Mouse (Mus musculus) testis, adult 2 months (tissue): ENCODE measurements around the gene Sema3g. TPM values are rescaled to one million over a fixed set of nuclear protein-coding genes. Genes with fewer than 3 reads are reported as not detected.

ENCODE experiments used
- H3K27ac ChIP-seq: fragments of 200-500 bp; 2 replicates; pipeline ENCODE4 v1.5.1; 2012; ENCODE audit warnings: low read depth, low read length; ENCODE audit not compliant: control insufficient read depth, insufficient read depth
- H3K27me3 ChIP-seq: fragments of 200-500 bp; 2 replicates; pipeline ENCODE4 v1.6.1; 2012; ENCODE audit warnings: mild to moderate bottlenecking, low read length, moderate library complexity; ENCODE audit not compliant: control insufficient read depth, insufficient read depth
- H3K36me3 ChIP-seq: fragments of 200-500 bp; 2 replicates; pipeline ENCODE4 v1.6.1; 2012; ENCODE audit warnings: mild to moderate bottlenecking, low read length; ENCODE audit not compliant: control insufficient read depth, insufficient read depth
- H3K4me1 ChIP-seq: fragments of 200-500 bp; 2 replicates; pipeline ENCODE4 v1.6.1; 2012; ENCODE audit warnings: low read length; ENCODE audit not compliant: control insufficient read depth, insufficient read depth
- H3K4me3 ChIP-seq: fragments of 200-500 bp; 2 replicates; pipeline ENCODE4 v1.5.1; 2012; ENCODE audit warnings: low read depth, mild to moderate bottlenecking, low read length, moderate library complexity, mixed read lengths; ENCODE audit not compliant: control insufficient read depth
- CTCF ChIP-seq: fragments of 200-500 bp; IDR thresholded peaks from 2 replicates; pipeline ENCODE4 v1.5.1; 2012; ENCODE audit warnings: low read depth, mild to moderate bottlenecking, inconsistent platforms, low read length, moderate library complexity; ENCODE audit not compliant: control insufficient read depth, insufficient read depth, insufficient replicate concordance
- POLR2A ChIP-seq: fragments of 200-500 bp; IDR thresholded peaks from 2 replicates; pipeline ENCODE4 v1.6.1; 2012; ENCODE audit warnings: low read depth, mild to moderate bottlenecking, inconsistent platforms, low read length, moderate library complexity; ENCODE audit not compliant: control insufficient read depth
- polyA plus RNA-seq: library from polyadenylated mRNA; depleted of rRNA; stranded (reverse); fragments of >200 nt; gene quantifications from 2 replicates; pipeline ENCODE4 v1.2.3, GENCODE M21; 2012

Gene Sema3g
- polyA plus RNA-seq, 1 experiment: 0.79 TPM

GRCm38 (mm10) chr14:31194891-31195513 is 22.7 kb upstream of the Sema3g start:
- TF ChIP-seq POLR2A (no peak), CTCF (no peak)
- Histone ChIP-seq H3K27ac (peak overlapping the region; percentile 48; the same call in 1 of the 2 replicates), H3K36me3 (no peaks in the 10 kb centered on the region)

GRCm38 (mm10) chr14:31195521-31195920 is 22.1 kb upstream of the Sema3g start:
- H3K27ac ChIP-seq: no peak overlapping the region
- no peaks in the 10 kb centered on the region for H3K36me3 ChIP-seq
- no peaks in the 10 kb centered on the region for H3K27me3 ChIP-seq
- peaks cover 2% of the 10 kb centered on the region; the same call in 1 of the 2 replicates for H3K4me1 ChIP-seq
- TF ChIP-seq CTCF (no peak), POLR2A (no peak)
- no peak overlapping the region for H3K4me3 ChIP-seq

More at GRCm38 (mm10) chr14:31194891-31195513, 22.7 kb upstream of the Sema3g start:
- peaks cover 2% of the 10 kb centered on the region; the same call in 1 of the 2 replicates for H3K4me1 ChIP-seq
- no peaks in the 10 kb centered on the region for H3K27me3 ChIP-seq
- no peak overlapping the region for H3K4me3 ChIP-seq

GRCm38 (mm10) chr14:31195968-31196367 is 21.7 kb upstream of the Sema3g start:
- Histone ChIP-seq H3K27ac (no peak overlapping the region), H3K4me3 (no peak overlapping the region), H3K27me3 (no peaks in the 10 kb centered on the region), H3K36me3 (no peaks in the 10 kb centered on the region), H3K4me1 (peaks cover 2% of the 10 kb centered on the region; the same call in 1 of the 2 replicates)
- TF ChIP-seq POLR2A (no peak), CTCF (no peak; the same call in 1 of the 2 replicates)

DNA sequence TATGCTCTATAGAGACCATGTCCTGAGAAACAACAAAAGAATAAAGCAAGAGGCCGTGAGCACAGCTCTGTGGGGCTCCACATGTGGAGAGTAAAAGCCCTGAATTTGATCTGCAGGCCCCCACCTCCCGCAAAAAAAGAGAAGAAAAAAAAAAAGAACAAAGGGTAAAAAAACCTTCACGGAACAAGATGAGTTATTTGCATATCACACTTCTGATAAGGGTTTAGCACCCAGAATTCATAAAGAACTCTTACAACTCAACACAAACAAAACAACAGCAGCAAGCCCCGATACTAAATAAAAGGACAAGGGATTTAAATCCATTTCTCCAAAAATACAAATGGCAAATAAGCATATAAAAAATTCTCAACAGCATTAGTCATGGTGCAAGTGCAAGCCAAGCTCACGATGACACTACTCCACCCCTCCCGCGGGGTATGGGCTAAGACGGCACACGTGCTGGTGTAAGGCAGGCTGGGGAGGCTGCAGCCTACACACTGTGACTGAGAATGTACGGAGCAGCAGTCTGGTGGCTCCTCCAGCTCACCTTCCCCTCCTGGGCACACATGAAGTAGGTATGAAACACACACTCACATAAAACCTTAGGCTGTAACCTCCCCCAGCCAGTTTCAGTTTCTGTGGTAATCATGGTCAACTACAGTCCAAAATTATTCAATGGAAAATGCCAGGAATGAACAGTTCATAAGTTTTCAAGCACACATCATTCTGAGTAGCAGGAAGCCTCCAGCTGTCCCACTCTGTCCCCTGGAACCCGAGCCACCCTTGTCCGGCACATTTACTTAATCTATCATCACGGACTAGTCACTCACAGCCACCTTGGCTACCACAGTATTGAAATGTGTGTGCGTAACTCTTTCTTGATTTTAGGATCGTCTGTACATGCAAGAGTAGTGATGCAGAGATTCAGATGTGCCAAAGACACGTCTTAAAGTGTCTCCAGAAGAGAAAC is 19.8 kb upstream of the Sema3g start:
- no peak for TF ChIP-seq CTCF
- TF ChIP-seq POLR2A: no peak
- Histone ChIP-seq H3K4me1 (peaks cover 2% of the 10 kb centered on the region; the same call in 1 of the 2 replicates), H3K27me3 (no peaks in the 10 kb centered on the region), H3K36me3 (no peaks in the 10 kb centered on the region), H3K27ac (no peak overlapping the region), H3K4me3 (no peak overlapping the region)

DNA sequence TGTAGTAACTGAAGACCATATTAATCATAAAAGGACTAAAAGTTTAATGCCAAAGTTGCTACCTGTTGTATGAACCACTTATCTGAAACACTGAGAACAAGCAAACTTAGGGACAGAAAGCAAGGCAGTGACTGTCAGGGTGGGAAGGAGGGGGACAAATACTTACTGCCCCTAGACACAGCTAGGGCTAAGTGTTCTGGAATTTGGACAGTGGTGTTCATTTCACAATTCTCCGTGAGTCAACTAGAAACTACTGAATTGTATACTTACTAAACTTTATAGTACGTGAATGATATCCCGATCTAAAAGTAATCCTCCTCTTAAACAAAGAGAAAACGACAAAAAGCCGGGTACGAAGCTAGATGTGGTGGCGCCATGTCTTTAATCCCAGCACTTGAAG is 18.1 kb upstream of the Sema3g start:
- Histone ChIP-seq H3K36me3 (no peaks in the 10 kb centered on the region), H3K4me3 (no peak overlapping the region), H3K27me3 (no peaks in the 10 kb centered on the region), H3K4me1 (peaks cover 2% of the 10 kb centered on the region; the same call in 1 of the 2 replicates), H3K27ac (no peak overlapping the region)
- TF ChIP-seq POLR2A (no peak), CTCF (no peak)

GRCm38 (mm10) chr14:31200038-31200437 is 17.6 kb upstream of the Sema3g start:
- Histone ChIP-seq H3K27me3 (no peaks in the 10 kb centered on the region), H3K4me1 (peaks cover 1% of the 10 kb centered on the region), H3K27ac (no peak overlapping the region), H3K36me3 (no peaks in the 10 kb centered on the region), H3K4me3 (no peak overlapping the region)
- no peak for TF ChIP-seq POLR2A
- no peak for TF ChIP-seq CTCF

DNA sequence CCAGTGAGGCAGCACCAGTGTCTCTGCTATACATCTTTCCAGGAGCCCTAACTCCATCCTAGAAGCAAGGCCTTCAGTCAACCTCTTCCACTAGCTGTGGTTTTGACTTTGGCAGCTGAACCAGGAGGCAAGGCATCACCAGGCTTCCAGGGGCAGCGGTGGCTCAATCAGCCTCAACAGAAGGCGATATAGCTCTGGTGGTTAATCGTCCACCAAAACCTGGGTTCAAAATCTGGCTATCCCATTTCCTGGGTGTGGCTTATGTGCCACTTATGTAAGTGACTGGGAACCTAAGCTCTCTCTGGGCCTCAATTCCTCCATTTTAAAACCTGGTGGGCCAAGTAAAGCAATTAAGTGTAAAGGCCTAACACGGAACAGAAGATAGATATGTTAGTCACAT is 12.8 kb upstream of the Sema3g start:
- H3K27ac ChIP-seq: no peak overlapping the region
- H3K4me1 ChIP-seq: peaks cover 13% of the 10 kb centered on the region
- no peak overlapping the region for H3K4me3 ChIP-seq
- H3K27me3 ChIP-seq: no peaks in the 10 kb centered on the region
- TF ChIP-seq CTCF: no peak
- TF ChIP-seq POLR2A: no peak
- no peaks in the 10 kb centered on the region for H3K36me3 ChIP-seq
